Mouse (Mus musculus): Measurements from ENCODE around the gene Pgrmc2. TPM values are rescaled to one million over a fixed set of nuclear protein-coding genes. Genes with fewer than 3 reads are reported as not detected.

Gene Pgrmc2
- total and polyA plus RNA-seq, 2 experiments = 18.3 to 19.9 TPM

DNA sequence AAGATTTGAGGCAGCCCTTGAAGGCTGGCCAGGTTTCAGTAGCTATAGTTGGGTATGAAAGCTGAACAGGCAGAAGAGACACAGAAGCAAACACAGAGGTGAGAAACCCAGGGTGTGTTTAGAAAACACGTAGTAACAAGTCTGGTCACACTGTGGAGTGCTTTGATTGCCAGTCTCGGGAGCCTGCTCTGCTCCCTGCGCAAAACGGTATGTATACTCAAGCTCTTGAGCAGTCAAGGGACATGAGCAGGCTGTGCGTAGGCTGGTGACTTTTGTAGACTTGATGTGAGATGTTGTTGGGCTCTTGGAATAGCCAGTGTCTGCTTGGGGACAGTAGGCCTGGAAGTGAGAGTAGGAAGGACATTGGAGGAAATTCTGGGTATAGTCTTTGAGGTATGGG, 30.3 kb upstream of the Pgrmc2 start:
- no peak for TF ChIP-seq CTCF (IDR thresholded peaks at IDR 0.05; ENCODE audit: low read depth, low read length)
- TF ChIP-seq POLR2A (IDR thresholded peaks at IDR 0.05; ENCODE audit: extremely low read depth, insufficient read depth, low read length) = no peak
- Histone ChIP-seq H3K9ac (ENCODE audit: low read depth, low read length) (no peak overlapping the region), H3K79me2 (ENCODE audit: control insufficient read depth, insufficient read depth, low read length) (no peaks in the 10 kb centered on the region), H3K27ac (replicated peaks; ENCODE audit: insufficient read depth, low read depth, low read length) (no peak overlapping the region), H3K27me3 (ENCODE audit: control insufficient read depth, insufficient read depth, low read length) (peaks cover under 1% of the 10 kb centered on the region; the same call in 1 of the 2 replicates), H3K4me1 (ENCODE audit: control insufficient read depth, insufficient read depth, low read length) (no peaks in the 10 kb centered on the region), H3K4me3 (ENCODE audit: insufficient read depth, low read depth, low read length) (no peak overlapping the region), H3K36me3 (ENCODE audit: control insufficient read depth, insufficient read depth, low read length) (no peaks in the 10 kb centered on the region)
- DNase-seq (ENCODE audit: extremely low read depth, low read depth, low spot score) = no peak
- 91% methylated on average over 5 of the region's 5 CpGs for WGBS

DNA sequence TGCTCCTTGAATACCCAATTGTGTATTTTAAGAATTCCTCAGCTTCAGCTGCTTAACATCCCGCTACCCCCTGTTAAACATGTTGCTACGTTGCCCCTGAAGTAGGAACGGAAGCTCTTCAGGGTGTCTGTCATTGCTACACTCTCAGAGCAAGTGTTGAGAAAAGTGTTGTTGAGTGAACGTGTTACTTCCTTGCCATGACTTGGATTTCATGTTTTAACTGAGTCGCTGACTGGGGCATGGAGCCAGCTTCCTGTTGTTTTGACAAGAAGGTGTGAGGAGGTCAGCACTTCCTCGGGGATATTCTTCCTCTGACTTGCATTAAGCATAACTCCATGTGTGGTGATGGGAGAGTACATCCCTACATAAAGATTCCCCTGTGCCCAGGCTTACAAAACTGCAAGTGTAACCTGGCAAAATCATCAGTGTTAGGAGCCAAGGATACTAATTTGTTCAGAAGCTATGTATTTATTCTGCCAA, 25.5 kb upstream of the Pgrmc2 start:
- Histone ChIP-seq H3K4me3 (ENCODE audit: insufficient read depth, low read depth, low read length) (no peak overlapping the region), H3K4me1 (ENCODE audit: control insufficient read depth, insufficient read depth, low read length) (no peaks in the 10 kb centered on the region), H3K27me3 (ENCODE audit: control insufficient read depth, insufficient read depth, low read length) (peaks cover 2% of the 10 kb centered on the region; the same call in 1 of the 2 replicates), H3K79me2 (ENCODE audit: control insufficient read depth, insufficient read depth, low read length) (no peaks in the 10 kb centered on the region), H3K36me3 (ENCODE audit: control insufficient read depth, insufficient read depth, low read length) (no peaks in the 10 kb centered on the region), H3K9ac (ENCODE audit: low read depth, low read length) (peak overlapping the region; percentile 17; the same call in 1 of the 2 replicates), H3K27ac (replicated peaks; ENCODE audit: insufficient read depth, low read depth, low read length) (no peak overlapping the region)
- WGBS = 49% methylated on average over 6 of the region's 6 CpGs
- DNase-seq (ENCODE audit: extremely low read depth, low read depth, low spot score) = no peak
- TF ChIP-seq POLR2A (IDR thresholded peaks at IDR 0.05; ENCODE audit: extremely low read depth, insufficient read depth, low read length) (no peak), CTCF (IDR thresholded peaks at IDR 0.05; ENCODE audit: low read depth, low read length) (no peak)

DNA sequence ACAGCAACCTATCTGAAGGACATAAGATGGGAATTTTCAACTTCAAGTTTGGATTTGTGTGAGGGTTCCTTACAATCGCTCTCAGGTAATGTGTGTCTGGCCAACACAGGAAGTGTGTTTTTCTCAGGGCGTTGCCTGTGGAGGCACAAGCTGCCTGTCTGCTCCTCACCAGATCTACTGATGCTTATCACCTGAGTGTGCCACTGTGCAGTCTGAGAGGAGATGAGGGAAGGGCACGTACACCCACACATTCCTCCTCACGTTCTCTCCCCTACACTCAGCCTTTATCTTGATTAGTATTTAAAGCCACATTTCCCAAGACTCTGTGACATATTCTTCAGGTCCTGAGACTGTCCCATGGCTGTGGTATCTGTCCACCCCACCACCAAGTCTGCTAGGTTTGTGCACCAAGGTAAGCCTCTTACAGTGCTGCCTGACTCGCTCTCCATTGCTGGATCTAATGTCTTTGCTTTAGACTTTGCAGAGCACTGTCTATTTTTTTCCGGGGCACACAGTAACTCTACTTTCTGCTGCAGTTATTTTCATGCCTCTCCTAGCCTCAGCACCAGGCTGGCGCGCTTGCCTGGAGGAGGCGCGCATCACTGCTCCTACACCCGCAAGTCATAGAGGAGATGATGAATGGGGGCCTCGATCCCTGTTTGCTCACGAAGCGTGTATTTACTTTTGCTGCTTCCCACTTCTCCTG, 24.9 kb upstream of the Pgrmc2 start:
- Histone ChIP-seq H3K79me2 (ENCODE audit: control insufficient read depth, insufficient read depth, low read length) (no peaks in the 10 kb centered on the region), H3K27ac (replicated peaks; ENCODE audit: insufficient read depth, low read depth, low read length) (no peak overlapping the region), H3K4me3 (ENCODE audit: insufficient read depth, low read depth, low read length) (no peak overlapping the region), H3K27me3 (ENCODE audit: control insufficient read depth, insufficient read depth, low read length) (peaks cover 2% of the 10 kb centered on the region; the same call in 1 of the 2 replicates), H3K9ac (ENCODE audit: low read depth, low read length) (peak overlapping the region; percentile 17; the same call in 1 of the 2 replicates), H3K36me3 (ENCODE audit: control insufficient read depth, insufficient read depth, low read length) (no peaks in the 10 kb centered on the region), H3K4me1 (ENCODE audit: control insufficient read depth, insufficient read depth, low read length) (no peaks in the 10 kb centered on the region)
- TF ChIP-seq CTCF (IDR thresholded peaks at IDR 0.05; ENCODE audit: low read depth, low read length) (no peak), POLR2A (IDR thresholded peaks at IDR 0.05; ENCODE audit: extremely low read depth, insufficient read depth, low read length) (no peak)
- 61% methylated on average over 14 of the region's 14 CpGs for WGBS
- DNase-seq (ENCODE audit: extremely low read depth, low read depth, low spot score) = no peak

DNA sequence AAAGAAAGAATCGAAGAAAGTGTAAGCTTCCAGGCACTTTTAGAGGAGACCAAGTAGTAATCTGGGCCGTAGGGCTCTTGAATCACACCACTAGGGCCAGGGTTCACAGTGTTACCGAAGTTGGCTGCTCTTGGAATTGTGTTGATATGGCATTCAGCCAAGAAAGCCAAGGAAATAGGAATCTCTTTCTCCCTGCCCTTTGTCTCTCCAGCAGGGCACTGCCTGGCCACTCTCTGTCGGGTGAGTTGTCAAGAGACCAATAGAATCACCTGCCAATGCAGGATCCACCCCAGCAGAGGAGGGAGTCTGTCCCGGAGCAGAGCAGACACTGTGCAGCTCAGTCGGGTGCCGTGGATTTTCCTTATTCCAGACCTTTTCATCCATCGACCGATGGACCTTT, 19.1 kb upstream of the Pgrmc2 start:
- 62% methylated on average over 9 of the region's 9 CpGs for WGBS
- peaks cover 3% of the 10 kb centered on the region; the same call in 1 of the 2 replicates for H3K4me1 ChIP-seq (ENCODE audit: control insufficient read depth, insufficient read depth, low read length)
- no peak overlapping the region for H3K27ac ChIP-seq (replicated peaks; ENCODE audit: insufficient read depth, low read depth, low read length)
- no peak overlapping the region for H3K9ac ChIP-seq (ENCODE audit: low read depth, low read length)
- no peak for TF ChIP-seq CTCF (IDR thresholded peaks at IDR 0.05; ENCODE audit: low read depth, low read length)
- TF ChIP-seq POLR2A (IDR thresholded peaks at IDR 0.05; ENCODE audit: extremely low read depth, insufficient read depth, low read length) = no peak
- H3K79me2 ChIP-seq (ENCODE audit: control insufficient read depth, insufficient read depth, low read length) = no peaks in the 10 kb centered on the region
- peak; percentile 95 for DNase-seq (ENCODE audit: extremely low read depth, low read depth, low spot score)
- H3K27me3 ChIP-seq (ENCODE audit: control insufficient read depth, insufficient read depth, low read length) = no peaks in the 10 kb centered on the region
- no peak overlapping the region for H3K4me3 ChIP-seq (ENCODE audit: insufficient read depth, low read depth, low read length)
- H3K36me3 ChIP-seq (ENCODE audit: control insufficient read depth, insufficient read depth, low read length) = no peaks in the 10 kb centered on the region

DNA sequence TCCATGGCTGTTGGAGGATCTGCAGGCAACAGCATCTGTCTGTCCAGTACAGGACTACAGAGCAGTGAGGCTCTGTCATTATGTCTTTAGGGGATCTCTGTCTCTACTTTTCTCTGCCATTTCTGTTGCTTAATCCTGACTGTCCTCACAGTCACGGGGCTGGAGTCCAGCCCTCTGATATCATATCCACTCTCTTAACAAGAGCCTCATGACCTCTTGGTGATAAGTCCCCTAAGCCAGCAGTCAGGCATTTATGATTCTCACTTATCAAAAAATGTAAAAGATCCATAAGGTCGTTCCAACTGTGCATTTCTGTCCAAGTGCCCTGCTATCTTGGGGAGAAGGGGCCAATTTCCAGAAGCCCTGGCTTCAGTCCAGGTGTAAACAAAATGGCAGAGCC, 17.3 kb upstream of the Pgrmc2 start:
- H3K27ac ChIP-seq (replicated peaks; ENCODE audit: insufficient read depth, low read depth, low read length) = no peak overlapping the region
- WGBS = 22% methylated on average over 2 of the region's 2 CpGs
- TF ChIP-seq CTCF (IDR thresholded peaks at IDR 0.05; ENCODE audit: low read depth, low read length) (no peak), POLR2A (IDR thresholded peaks at IDR 0.05; ENCODE audit: extremely low read depth, insufficient read depth, low read length) (no peak)

DNA sequence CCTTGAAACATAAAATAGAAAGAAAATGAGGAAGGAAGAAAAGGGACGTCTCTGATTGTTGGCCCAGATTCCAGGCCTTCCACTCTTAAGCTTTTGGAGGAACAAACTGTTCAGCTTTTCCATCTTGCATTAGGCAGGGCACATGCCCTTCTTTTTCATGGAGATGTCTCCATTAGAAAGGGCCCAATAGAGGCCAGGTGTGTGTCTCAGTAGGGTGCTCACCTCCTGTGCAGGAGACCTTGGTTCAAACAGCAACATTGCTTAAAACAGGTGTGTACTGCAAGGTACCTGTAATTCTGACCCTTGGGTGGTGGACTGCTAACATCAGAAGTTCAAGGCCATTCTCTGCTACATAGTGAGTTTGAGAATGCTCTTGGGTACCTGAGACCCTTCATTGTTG, 16.8 kb upstream of the Pgrmc2 start:
- Histone ChIP-seq H3K79me2 (ENCODE audit: control insufficient read depth, insufficient read depth, low read length) (no peaks in the 10 kb centered on the region), H3K4me1 (ENCODE audit: control insufficient read depth, insufficient read depth, low read length) (peaks cover 3% of the 10 kb centered on the region; the same call in 1 of the 2 replicates), H3K27ac (replicated peaks; ENCODE audit: insufficient read depth, low read depth, low read length) (no peak overlapping the region), H3K36me3 (ENCODE audit: control insufficient read depth, insufficient read depth, low read length) (no peaks in the 10 kb centered on the region), H3K27me3 (ENCODE audit: control insufficient read depth, insufficient read depth, low read length) (no peaks in the 10 kb centered on the region), H3K9ac (ENCODE audit: low read depth, low read length) (no peak overlapping the region), H3K4me3 (ENCODE audit: insufficient read depth, low read depth, low read length) (no peak overlapping the region)
- TF ChIP-seq POLR2A (IDR thresholded peaks at IDR 0.05; ENCODE audit: extremely low read depth, insufficient read depth, low read length) (no peak), CTCF (IDR thresholded peaks at IDR 0.05; ENCODE audit: low read depth, low read length) (no peak)
- DNase-seq (ENCODE audit: extremely low read depth, low read depth, low spot score) = no peak
- WGBS = 74% methylated on average over 1 of the region's 1 CpGs

More for the DNA sequence above, 17.3 kb upstream of the Pgrmc2 start:
- peak; percentile 64 for DNase-seq (ENCODE audit: extremely low read depth, low read depth, low spot score)
- H3K9ac ChIP-seq (ENCODE audit: low read depth, low read length) = no peak overlapping the region
- H3K27me3 ChIP-seq (ENCODE audit: control insufficient read depth, insufficient read depth, low read length) = no peaks in the 10 kb centered on the region
- no peak overlapping the region for H3K4me3 ChIP-seq (ENCODE audit: insufficient read depth, low read depth, low read length)
- H3K4me1 ChIP-seq (ENCODE audit: control insufficient read depth, insufficient read depth, low read length) = peaks cover 3% of the 10 kb centered on the region; the same call in 1 of the 2 replicates
- no peaks in the 10 kb centered on the region for H3K36me3 ChIP-seq (ENCODE audit: control insufficient read depth, insufficient read depth, low read length)
- no peaks in the 10 kb centered on the region for H3K79me2 ChIP-seq (ENCODE audit: control insufficient read depth, insufficient read depth, low read length)
